Mouse (Mus musculus) embryonic facial prominence, embryonic 14.5 days (tissue): ENCODE measurements around the gene Acnat1. TPM values are rescaled to one million over a fixed set of nuclear protein-coding genes. Genes with fewer than 3 reads are reported as not detected.
"Not testable (repeated sequence)": the region's sequence is repeated elsewhere in the genome, so short reads cannot be mapped to it uniquely, and the experiment has no call there.

Source experiments
- ATAC-seq: fragments of 200-750 bp; cut with Nextera tagmentation; 2 replicates; pipeline ENCODE4 v1.8.0; 2017; ENCODE audit warnings: low read depth, moderate number of reproducible peaks, moderate TSS enrichment
- DNase-seq: peaks from one replicate; pipeline ENCODE4 v3.0.0-alpha.2; 2015; ENCODE audit warnings: low spot score
- H3K27ac ChIP-seq: fragments of 300-500 bp; sonication (generic); replicated peaks from 2 replicates; pipeline ENCODE4 v1.5.1; 2014; ENCODE audit warnings: low read depth, mild to moderate bottlenecking, low read length, moderate library complexity
- H3K27me3 ChIP-seq: fragments of 300-500 bp; sonication (generic); replicated peaks from 2 replicates; pipeline ENCODE4 v1.6.1; 2014; ENCODE audit warnings: low read length; ENCODE audit not compliant: control insufficient read depth, insufficient read depth
- H3K36me3 ChIP-seq: fragments of 300-500 bp; sonication (generic); 2 replicates; pipeline ENCODE4 v1.6.1; 2014; ENCODE audit warnings: low read length, mixed read lengths; ENCODE audit not compliant: control insufficient read depth, insufficient read depth
- H3K4me1 ChIP-seq: fragments of 300-500 bp; sonication (generic); 2 replicates; pipeline ENCODE4 v1.6.1; 2014; ENCODE audit warnings: antibody characterized with exemption, low read length; ENCODE audit not compliant: control insufficient read depth, insufficient read depth
- H3K4me2 ChIP-seq: fragments of 300-500 bp; sonication (generic); 2 replicates; pipeline ENCODE4 v1.6.1; 2014; ENCODE audit warnings: low read depth, mild to moderate bottlenecking, low read length, moderate library complexity, mixed read lengths
- H3K4me3 ChIP-seq: fragments of 300-500 bp; sonication (generic); 2 replicates; pipeline ENCODE4 v1.5.1; 2014; ENCODE audit warnings: low read depth, mild to moderate bottlenecking, low read length
- H3K9ac ChIP-seq: fragments of 300-500 bp; sonication (generic); 2 replicates; pipeline ENCODE4 v1.6.1; 2014; ENCODE audit warnings: low read depth, mild to moderate bottlenecking, low read length, moderate library complexity, mixed read lengths
- H3K9me3 ChIP-seq: fragments of 300-500 bp; sonication (generic); 2 replicates; pipeline ENCODE4 v1.6.1; 2016; ENCODE audit warnings: low read length; ENCODE audit not compliant: control insufficient read depth
- WGBS: fragments of 180-500 bp; shearing (Covaris S2); extraction: QIAGEN DNeasy Blood & Tissue Kit; methylation state at CpG from one replicate; pipeline ENCODE4 v1.1.7; 2014; 5-methylcytosine and 5-hydroxymethylcytosine counted together
- polyA plus RNA-seq: library from polyadenylated mRNA; unstranded; fragments of >200 nt; fragmentation: Nextera tagmentation; extraction: Ambion mirVana; gene quantifications from 2 replicates; pipeline ENCODE4 v1.2.1, GENCODE M21; 2014

Gene Acnat1
- polyA plus RNA-seq, 1 experiment from 2014 or later: not detected

- no peaks in the 10 kb centered on the region for H3K4me1 ChIP-seq
- no peaks in the 10 kb centered on the region for H3K27me3 ChIP-seq
- H3K9ac ChIP-seq: no peak overlapping the region
- no peak overlapping the region for H3K4me3 ChIP-seq
- no peak overlapping the region for H3K4me2 ChIP-seq
- no peak overlapping the region for H3K27ac ChIP-seq
- DNase-seq (no peak), ATAC-seq (no peak)
- 93% methylated on average over 2 of the region's 2 CpGs for WGBS
- no peaks in the 10 kb centered on the region for H3K9me3 ChIP-seq
- peaks cover 24% of the 10 kb centered on the region for H3K36me3 ChIP-seq
Measured at GRCm38 (mm10) chr4:49509183-49509582, 35.5 kb upstream of the Acnat1 start.

GRCm38 (mm10) chr4:49506386-49506785, 32.7 kb upstream of the Acnat1 start, which contains the start of gene Baat:
TSS of gene Baat (minus strand) at chr4:49506557.
- Histone ChIP-seq H3K9ac (no peak within 1 kb of the TSS), H3K4me2 (no peak within 1 kb of the TSS), H3K4me1 (no peaks in the 10 kb centered on the region), H3K36me3 (no peaks in the 10 kb centered on the region), H3K27me3 (no peaks in the 10 kb centered on the region), H3K4me3 (no peak within 1 kb of the TSS), H3K27ac (no peak within 1 kb of the TSS), H3K9me3 (no peaks in the 10 kb centered on the region)
- WGBS: 72% methylated on average over 3 of the region's 3 CpGs
- no peak for DNase-seq
- no peak for ATAC-seq

- Histone ChIP-seq H3K4me2 (no peak overlapping the region), H3K4me3 (no peak overlapping the region), H3K36me3 (no peaks in the 10 kb centered on the region), H3K9me3 (no peaks in the 10 kb centered on the region), H3K27ac (no peak overlapping the region), H3K27me3 (no peaks in the 10 kb centered on the region), H3K4me1 (no peaks in the 10 kb centered on the region), H3K9ac (no peak overlapping the region)
- DNase-seq (no peak), ATAC-seq (no peak)
- WGBS: 88% methylated on average over 1 of the region's 1 CpGs
Measured at GRCm38 (mm10) chr4:49503563-49503962, 29.9 kb upstream of the Acnat1 start.

DNA sequence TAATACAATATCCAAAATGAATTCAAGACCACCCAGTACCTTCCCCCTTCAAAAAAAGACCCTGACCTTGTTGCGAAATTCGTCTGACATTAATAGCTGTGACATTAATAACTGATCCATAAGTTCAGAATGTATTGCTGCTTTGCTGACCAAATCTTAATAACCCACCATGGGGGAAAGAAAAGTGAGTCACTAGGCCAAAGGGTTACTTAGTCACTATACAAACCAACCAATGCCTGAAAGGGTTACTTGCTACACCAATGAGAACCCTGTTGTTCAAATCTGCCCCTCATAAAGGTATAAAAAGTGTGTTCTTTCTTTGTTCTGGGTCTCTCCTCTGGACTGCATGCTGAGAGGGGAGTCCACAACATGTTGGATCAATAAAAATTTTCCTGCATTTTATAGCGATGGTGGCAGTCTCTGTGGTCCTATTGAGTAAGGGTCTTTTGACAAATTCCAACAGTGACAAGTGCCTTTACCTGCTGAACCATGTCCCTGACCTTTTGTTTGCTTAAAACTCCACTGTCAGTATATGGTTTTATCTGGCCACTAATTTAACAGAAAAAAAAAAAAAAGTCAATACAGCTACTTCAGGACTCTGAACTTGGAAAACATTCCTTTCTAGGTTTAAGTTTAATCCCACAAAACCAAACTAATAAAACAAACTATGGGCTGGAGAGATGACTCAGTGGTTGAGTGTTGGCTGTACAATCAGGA, 12.4 kb upstream of the Acnat1 start:
- H3K27me3 ChIP-seq, ATAC-seq, H3K27ac ChIP-seq, H3K36me3 ChIP-seq, H3K4me1 ChIP-seq, H3K4me3 ChIP-seq, H3K4me2 ChIP-seq, H3K9ac ChIP-seq, H3K9me3 ChIP-seq, DNase-seq: not testable (repeated sequence)
- 73% methylated on average over 3 of the region's 3 CpGs for WGBS

DNA sequence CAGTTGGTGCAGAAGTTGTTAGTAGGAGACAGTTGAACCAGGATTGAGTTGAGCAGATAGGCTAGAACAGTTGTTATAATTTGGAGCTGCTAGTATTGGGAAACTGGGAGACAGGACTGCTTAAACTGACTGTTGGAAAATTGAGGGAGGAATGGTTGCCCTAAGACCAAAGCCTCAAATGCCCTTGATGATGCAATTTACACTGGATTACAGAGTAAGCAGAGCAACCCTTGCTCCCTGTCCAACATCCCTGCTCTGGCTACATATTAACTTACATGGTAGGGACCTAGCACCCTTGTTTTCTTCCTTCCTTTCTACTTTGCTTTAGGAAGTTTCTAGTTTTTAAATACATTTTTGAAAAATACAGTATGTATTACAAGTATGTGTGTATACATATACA, 11.7 kb upstream of the Acnat1 start:
- Histone ChIP-seq H3K27ac (no peak overlapping the region), H3K36me3 (no peaks in the 10 kb centered on the region), H3K27me3 (no peaks in the 10 kb centered on the region), H3K4me3 (no peak overlapping the region), H3K4me1 (no peaks in the 10 kb centered on the region), H3K9me3 (no peaks in the 10 kb centered on the region), H3K9ac (no peak overlapping the region), H3K4me2 (no peak overlapping the region)
- no peak for DNase-seq
- ATAC-seq: no peak

DNA sequence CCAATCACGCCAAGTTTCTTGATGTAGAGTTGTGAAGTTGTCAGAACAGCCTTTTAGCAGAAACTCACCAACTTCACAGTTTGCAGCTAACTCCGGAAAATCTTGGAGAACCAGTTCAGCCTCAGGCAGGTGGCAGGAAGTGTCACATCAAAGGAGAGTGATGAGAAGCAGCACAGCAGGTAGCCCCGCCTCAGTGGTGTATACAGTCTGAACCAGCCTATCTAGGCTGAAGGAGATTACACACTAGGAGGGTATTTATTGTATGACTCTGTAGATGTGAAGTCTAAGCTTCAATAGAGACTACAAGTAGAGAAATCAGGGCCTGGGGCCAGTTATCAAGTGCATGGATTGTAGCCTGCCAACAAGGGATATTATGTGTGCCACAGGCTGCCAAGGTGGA, 7.2 kb upstream of the Acnat1 start:
- no peaks in the 10 kb centered on the region for H3K9me3 ChIP-seq
- no peaks in the 10 kb centered on the region for H3K36me3 ChIP-seq
- no peak overlapping the region for H3K27ac ChIP-seq
- peak; percentile 75 for DNase-seq
- H3K4me3 ChIP-seq: no peak overlapping the region
- no peaks in the 10 kb centered on the region for H3K27me3 ChIP-seq
- peak; percentile 81 for ATAC-seq
- no peaks in the 10 kb centered on the region for H3K4me1 ChIP-seq
- 45% methylated on average over 3 of the region's 3 CpGs for WGBS
- H3K9ac ChIP-seq: no peak overlapping the region
- peak overlapping the region; percentile 30; the same call in 1 of the 2 replicates for H3K4me2 ChIP-seq

DNA sequence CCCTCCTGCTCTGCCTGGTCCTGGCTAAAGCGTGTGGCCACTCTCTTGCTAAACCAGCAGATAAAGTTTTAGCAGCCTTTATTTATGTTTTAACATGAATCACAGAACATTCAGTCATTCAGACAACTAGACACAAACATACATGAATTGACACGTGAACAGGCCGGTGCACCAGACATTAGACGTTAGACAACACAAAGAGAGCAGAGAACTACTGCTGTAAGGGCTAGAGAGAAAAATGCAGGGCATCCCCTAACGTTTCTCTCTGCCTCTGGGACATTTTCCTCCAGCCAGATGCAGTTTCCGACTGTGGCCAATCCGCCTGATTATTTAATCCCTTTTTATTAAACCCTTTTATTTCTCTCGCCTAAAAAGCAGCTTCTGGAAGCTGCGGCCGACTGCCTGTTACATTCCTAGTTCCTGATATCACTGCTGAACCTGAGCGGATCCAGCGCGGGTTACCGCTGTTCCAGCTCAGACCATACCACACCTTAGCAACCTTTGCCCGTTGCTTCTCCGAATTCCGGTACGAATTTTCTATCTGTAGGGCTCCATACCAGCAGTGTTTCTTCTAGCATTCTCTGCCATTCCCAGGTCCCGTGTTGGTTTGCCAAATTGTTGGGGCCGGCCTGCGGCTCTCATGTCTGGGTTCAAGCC, 6.5 kb upstream of the Acnat1 start:
- Histone ChIP-seq H3K27ac (no peak overlapping the region), H3K4me2 (peak overlapping the region; percentile 30; the same call in 1 of the 2 replicates), H3K9me3 (no peaks in the 10 kb centered on the region), H3K9ac (no peak overlapping the region; the same call in 1 of the 2 replicates), H3K27me3 (no peaks in the 10 kb centered on the region), H3K4me1 (no peaks in the 10 kb centered on the region), H3K4me3 (0 out of 2 replicates have a peak overlapping the region, but pooled peaks have one; percentile 2), H3K36me3 (no peaks in the 10 kb centered on the region)
- 18% methylated on average over 21 of the region's 21 CpGs for WGBS
- ATAC-seq: 0 out of 2 replicates have a peak, but pooled peaks have one; percentile 23
- peak; percentile 2 for DNase-seq

GRCm38 (mm10) chr4:49479035-49479434, 5.3 kb upstream of the Acnat1 start:
- not testable (repeated sequence) for H3K4me2 ChIP-seq, ATAC-seq, H3K4me3 ChIP-seq, H3K4me1 ChIP-seq, H3K9ac ChIP-seq, H3K9me3 ChIP-seq, H3K27ac ChIP-seq, H3K27me3 ChIP-seq, H3K36me3 ChIP-seq
- WGBS: 23% methylated on average over 2 of the region's 2 CpGs
- peak; percentile 4 for DNase-seq
